Mouse (Mus musculus): Measurements from ENCODE around the gene Pald1.

GRCm38 (mm10) chr10:61420011-61420410 lies 36.7 kb upstream of the Pald1 start:
- TF ChIP-seq POLR2A (IDR thresholded peaks at IDR 0.05; ENCODE audit: borderline replicate concordance, low read depth, low read length) = no peak
- TF ChIP-seq CTCF (IDR thresholded peaks at IDR 0.05; ENCODE audit: low read depth, low read length) = no peak
